Mouse (Mus musculus): ENCODE results near the gene Agtr1a. TPM values are rescaled to one million over a fixed set of nuclear protein-coding genes. Genes with fewer than 3 reads are reported as not detected.
A peak's percentile ranks its signal among the peaks of the same experiment; 100 is the strongest.

Agtr1a gene
- polyA plus RNA-seq, 1 experiment = 1.3 TPM

DNA sequence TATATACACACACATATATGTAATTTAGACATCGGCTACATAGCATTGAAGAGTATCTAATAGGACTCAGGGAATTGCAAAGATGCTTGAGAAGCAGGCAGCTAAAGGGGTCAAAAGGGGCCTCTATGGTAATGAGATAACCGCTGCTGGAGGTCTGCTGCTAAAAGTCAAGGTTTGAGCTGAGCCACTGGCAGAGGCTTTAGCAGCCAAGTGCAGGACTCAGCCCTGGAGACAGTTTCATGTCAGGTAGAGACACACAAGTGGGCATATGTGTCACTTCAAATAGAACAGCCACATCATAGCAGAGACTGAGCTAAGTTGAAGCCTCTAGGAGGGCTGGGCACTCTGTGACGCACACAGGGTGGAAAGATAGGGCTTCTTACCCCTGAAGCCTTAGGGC, 1.6 kb upstream of the Agtr1a start:
- no peaks in the 10 kb centered on the region for H3K9me3 ChIP-seq (replicated peaks; ENCODE audit: control insufficient read depth, insufficient read depth, low read length, poor library complexity, severe bottlenecking)
- H3K27me3 ChIP-seq (ENCODE audit: control insufficient read depth, insufficient read depth, low read length, poor library complexity, severe bottlenecking) = no peaks in the 10 kb centered on the region
- H3K4me1 ChIP-seq (ENCODE audit: control insufficient read depth, insufficient read depth, low read length) = no peaks in the 10 kb centered on the region
- H3K4me3 ChIP-seq (ENCODE audit: low read depth, low read length) = no peak overlapping the region
- TF ChIP-seq POLR2A (IDR thresholded peaks at IDR 0.05; ENCODE audit: insufficient read depth, low read length) = no peak
- TF ChIP-seq EP300 (IDR thresholded peaks at IDR 0.05; ENCODE audit: insufficient read depth, low read depth, low read length) = no peak
- no peak for TF ChIP-seq CTCF (IDR thresholded peaks at IDR 0.05; ENCODE audit: low read depth, low read length)
- H3K9ac ChIP-seq (ENCODE audit: low read depth, poor library complexity, severe bottlenecking) = no peak overlapping the region
- no peaks in the 10 kb centered on the region for H3K36me3 ChIP-seq (ENCODE audit: control insufficient read depth, insufficient read depth, low read length, poor library complexity, severe bottlenecking)
- H3K27ac ChIP-seq (ENCODE audit: insufficient read depth, low read length) = no peak overlapping the region

GRCm38 (mm10) chr13:30336913-30337312, 672 bp downstream of the Agtr1a start:
- H3K27ac ChIP-seq (ENCODE audit: insufficient read depth, low read length) = no peak overlapping the region
- H3K9me3 ChIP-seq (replicated peaks; ENCODE audit: control insufficient read depth, insufficient read depth, low read length, poor library complexity, severe bottlenecking) = no peaks in the 10 kb centered on the region
- peak overlapping the region; percentile 55; the same call in 1 of the 2 replicates for H3K4me3 ChIP-seq (ENCODE audit: low read depth, low read length)
- H3K4me1 ChIP-seq (ENCODE audit: control insufficient read depth, insufficient read depth, low read length) = no peaks in the 10 kb centered on the region
- no peaks in the 10 kb centered on the region for H3K36me3 ChIP-seq (ENCODE audit: control insufficient read depth, insufficient read depth, low read length, poor library complexity, severe bottlenecking)
- H3K9ac ChIP-seq (ENCODE audit: low read depth, poor library complexity, severe bottlenecking) = peak overlapping the region; percentile 59; the same call in 1 of the 2 replicates
- no peaks in the 10 kb centered on the region for H3K27me3 ChIP-seq (ENCODE audit: control insufficient read depth, insufficient read depth, low read length, poor library complexity, severe bottlenecking)
- no peak for TF ChIP-seq EP300 (IDR thresholded peaks at IDR 0.05; ENCODE audit: insufficient read depth, low read depth, low read length)
- TF ChIP-seq CTCF (IDR thresholded peaks at IDR 0.05; ENCODE audit: low read depth, low read length) = no peak
- no peak for TF ChIP-seq POLR2A (IDR thresholded peaks at IDR 0.05; ENCODE audit: insufficient read depth, low read length)

DNA sequence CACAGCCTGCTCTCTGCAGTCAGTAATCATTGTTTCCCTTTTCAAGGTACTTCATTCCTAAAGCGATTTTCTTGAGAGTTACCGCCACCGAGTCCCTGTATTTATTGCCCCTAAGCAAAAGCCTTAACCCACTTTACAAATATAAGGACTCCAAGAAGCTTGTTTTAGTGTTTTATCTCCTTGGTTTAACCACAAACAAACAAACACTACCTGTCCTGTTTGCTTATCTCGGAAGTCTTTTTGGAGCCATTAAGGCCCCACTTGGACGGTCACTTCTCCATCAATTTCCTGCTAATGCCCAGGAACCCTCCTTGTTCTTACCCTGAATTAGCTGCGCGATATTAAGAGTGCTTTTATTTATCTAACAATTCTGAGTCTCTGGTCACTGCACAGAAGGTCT, 1.4 kb downstream of the Agtr1a start:
- no peaks in the 10 kb centered on the region for H3K27me3 ChIP-seq (ENCODE audit: control insufficient read depth, insufficient read depth, low read length, poor library complexity, severe bottlenecking)
- H3K36me3 ChIP-seq (ENCODE audit: control insufficient read depth, insufficient read depth, low read length, poor library complexity, severe bottlenecking) = no peaks in the 10 kb centered on the region
- no peak overlapping the region for H3K4me3 ChIP-seq (ENCODE audit: low read depth, low read length)
- H3K27ac ChIP-seq (ENCODE audit: insufficient read depth, low read length) = no peak overlapping the region
- H3K9ac ChIP-seq (ENCODE audit: low read depth, poor library complexity, severe bottlenecking) = no peak overlapping the region
- TF ChIP-seq POLR2A (IDR thresholded peaks at IDR 0.05; ENCODE audit: insufficient read depth, low read length) (no peak), EP300 (IDR thresholded peaks at IDR 0.05; ENCODE audit: insufficient read depth, low read depth, low read length) (no peak), CTCF (IDR thresholded peaks at IDR 0.05; ENCODE audit: low read depth, low read length) (no peak)
- no peaks in the 10 kb centered on the region for H3K4me1 ChIP-seq (ENCODE audit: control insufficient read depth, insufficient read depth, low read length)
- no peaks in the 10 kb centered on the region for H3K9me3 ChIP-seq (replicated peaks; ENCODE audit: control insufficient read depth, insufficient read depth, low read length, poor library complexity, severe bottlenecking)

GRCm38 (mm10) chr13:30338576-30338975, 2.3 kb downstream of the Agtr1a start:
- H3K4me3 ChIP-seq (ENCODE audit: low read depth, low read length) = no peak overlapping the region
- no peaks in the 10 kb centered on the region for H3K27me3 ChIP-seq (ENCODE audit: control insufficient read depth, insufficient read depth, low read length, poor library complexity, severe bottlenecking)
- no peak overlapping the region for H3K9ac ChIP-seq (ENCODE audit: low read depth, poor library complexity, severe bottlenecking)
- no peaks in the 10 kb centered on the region for H3K9me3 ChIP-seq (replicated peaks; ENCODE audit: control insufficient read depth, insufficient read depth, low read length, poor library complexity, severe bottlenecking)
- TF ChIP-seq POLR2A (IDR thresholded peaks at IDR 0.05; ENCODE audit: insufficient read depth, low read length) (no peak), CTCF (IDR thresholded peaks at IDR 0.05; ENCODE audit: low read depth, low read length) (no peak), EP300 (IDR thresholded peaks at IDR 0.05; ENCODE audit: insufficient read depth, low read depth, low read length) (no peak)
- no peaks in the 10 kb centered on the region for H3K36me3 ChIP-seq (ENCODE audit: control insufficient read depth, insufficient read depth, low read length, poor library complexity, severe bottlenecking)
- no peak overlapping the region for H3K27ac ChIP-seq (ENCODE audit: insufficient read depth, low read length)
- no peaks in the 10 kb centered on the region for H3K4me1 ChIP-seq (ENCODE audit: control insufficient read depth, insufficient read depth, low read length)

GRCm38 (mm10) chr13:30339927-30340326, 3.7 kb downstream of the Agtr1a start:
- no peak overlapping the region for H3K27ac ChIP-seq (ENCODE audit: insufficient read depth, low read length)
- TF ChIP-seq POLR2A (IDR thresholded peaks at IDR 0.05; ENCODE audit: insufficient read depth, low read length) (no peak), CTCF (IDR thresholded peaks at IDR 0.05; ENCODE audit: low read depth, low read length) (no peak), EP300 (IDR thresholded peaks at IDR 0.05; ENCODE audit: insufficient read depth, low read depth, low read length) (no peak)
- no peaks in the 10 kb centered on the region for H3K36me3 ChIP-seq (ENCODE audit: control insufficient read depth, insufficient read depth, low read length, poor library complexity, severe bottlenecking)
- H3K9me3 ChIP-seq (replicated peaks; ENCODE audit: control insufficient read depth, insufficient read depth, low read length, poor library complexity, severe bottlenecking) = no peaks in the 10 kb centered on the region
- no peaks in the 10 kb centered on the region for H3K4me1 ChIP-seq (ENCODE audit: control insufficient read depth, insufficient read depth, low read length)
- H3K9ac ChIP-seq (ENCODE audit: low read depth, poor library complexity, severe bottlenecking) = no peak overlapping the region
- H3K4me3 ChIP-seq (ENCODE audit: low read depth, low read length) = no peak overlapping the region
- H3K27me3 ChIP-seq (ENCODE audit: control insufficient read depth, insufficient read depth, low read length, poor library complexity, severe bottlenecking) = no peaks in the 10 kb centered on the region

GRCm38 (mm10) chr13:30341987-30342898, 6.0 kb downstream of the Agtr1a start:
- no peak overlapping the region for H3K9ac ChIP-seq (ENCODE audit: low read depth, poor library complexity, severe bottlenecking)

More at GRCm38 (mm10) chr13:30341987-30342898, 6.0 kb downstream of the Agtr1a start:
- H3K4me3 ChIP-seq (ENCODE audit: low read depth, low read length) = no peak overlapping the region
- H3K27ac ChIP-seq (ENCODE audit: insufficient read depth, low read length) = no peak overlapping the region
- no peaks in the 10 kb centered on the region for H3K4me1 ChIP-seq (ENCODE audit: control insufficient read depth, insufficient read depth, low read length)
- no peaks in the 10 kb centered on the region for H3K36me3 ChIP-seq (ENCODE audit: control insufficient read depth, insufficient read depth, low read length, poor library complexity, severe bottlenecking)
- TF ChIP-seq POLR2A (IDR thresholded peaks at IDR 0.05; ENCODE audit: insufficient read depth, low read length) = no peak
- TF ChIP-seq EP300 (IDR thresholded peaks at IDR 0.05; ENCODE audit: insufficient read depth, low read depth, low read length) = no peak
- no peak for TF ChIP-seq CTCF (IDR thresholded peaks at IDR 0.05; ENCODE audit: low read depth, low read length)
- H3K27me3 ChIP-seq (ENCODE audit: control insufficient read depth, insufficient read depth, low read length, poor library complexity, severe bottlenecking) = no peaks in the 10 kb centered on the region
- H3K9me3 ChIP-seq (replicated peaks; ENCODE audit: control insufficient read depth, insufficient read depth, low read length, poor library complexity, severe bottlenecking) = no peaks in the 10 kb centered on the region

All from ES-Bruce4 (cell line).